Mouse (Mus musculus): ENCODE data around the gene Mrpl54.

Gene Mrpl54

DNA sequence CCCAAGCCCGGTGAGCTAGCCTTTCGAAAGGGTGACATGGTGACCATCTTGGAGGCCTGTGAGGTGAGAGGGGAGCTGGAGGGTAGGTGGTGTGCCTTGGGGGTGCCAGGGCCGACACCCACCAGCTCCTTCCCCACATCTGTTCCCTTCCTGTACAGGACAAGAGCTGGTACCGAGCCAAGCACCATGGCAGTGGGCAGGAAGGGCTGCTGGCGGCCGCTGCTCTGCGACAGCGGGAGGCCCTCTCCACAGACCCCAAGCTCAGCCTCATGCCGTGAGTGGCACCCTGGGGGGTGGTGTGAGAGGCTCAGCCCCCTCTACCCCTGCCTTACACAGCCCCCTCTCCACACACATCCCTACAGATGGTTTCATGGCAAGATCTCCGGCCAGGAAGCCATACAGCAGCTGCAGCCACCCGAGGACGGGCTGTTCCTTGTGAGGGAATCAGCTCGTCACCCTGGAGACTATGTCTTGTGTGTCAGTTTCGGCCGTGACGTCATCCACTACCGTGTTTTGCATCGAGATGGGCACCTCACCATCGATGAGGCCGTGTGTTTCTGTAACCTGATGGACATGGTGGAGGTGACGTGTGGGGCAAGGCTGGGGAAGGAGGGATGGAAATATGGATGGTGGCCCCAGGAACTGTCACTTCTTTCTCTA is 7.4 kb downstream of the Mrpl54 start:
- DNase-seq: no peak

DNA sequence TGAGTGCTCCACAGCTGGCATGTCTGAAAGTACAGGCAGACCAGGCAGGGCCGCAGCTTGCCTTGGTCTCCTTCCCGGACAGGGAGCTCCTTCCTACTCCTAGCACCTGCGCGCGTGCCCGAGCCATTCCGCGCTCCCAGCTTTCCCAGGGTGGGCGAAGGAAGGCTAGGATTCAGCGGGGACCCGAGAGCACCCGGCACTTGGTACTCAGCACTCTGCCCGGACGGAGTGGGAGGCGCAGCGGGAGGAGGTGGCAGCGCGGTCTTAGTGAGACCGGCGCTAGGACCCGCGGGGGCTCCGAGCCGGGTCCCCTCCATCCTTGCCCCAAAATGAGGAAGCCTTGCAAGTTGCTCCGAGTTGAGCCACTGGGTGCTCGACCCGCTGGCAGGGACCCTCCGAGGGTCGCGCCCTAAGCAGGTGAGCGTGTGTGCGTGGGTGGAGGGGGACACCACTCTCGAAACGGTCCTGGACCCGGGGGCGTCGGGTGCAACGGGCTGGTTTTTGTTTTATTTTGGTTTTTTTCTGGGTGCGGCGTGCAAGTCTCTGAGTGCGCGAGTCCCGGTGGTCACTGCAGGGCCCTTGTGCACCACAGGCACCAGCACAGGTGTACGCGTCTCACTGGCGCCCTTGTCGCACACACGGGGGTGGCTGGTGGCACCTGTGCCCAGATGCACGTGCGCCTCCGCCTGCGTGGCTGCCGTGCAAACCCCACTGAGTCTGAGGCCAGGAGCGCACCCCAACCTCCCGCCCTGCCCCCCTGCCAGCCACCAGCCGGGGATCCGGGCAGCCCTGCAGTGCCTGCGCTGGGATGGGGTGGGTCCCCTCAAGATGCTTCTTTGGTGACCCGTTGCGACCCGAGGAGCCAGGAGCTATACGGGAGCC is 9.3 kb downstream of the Mrpl54 start:
- DNase-seq: peak; percentile 47 to 76

DNA sequence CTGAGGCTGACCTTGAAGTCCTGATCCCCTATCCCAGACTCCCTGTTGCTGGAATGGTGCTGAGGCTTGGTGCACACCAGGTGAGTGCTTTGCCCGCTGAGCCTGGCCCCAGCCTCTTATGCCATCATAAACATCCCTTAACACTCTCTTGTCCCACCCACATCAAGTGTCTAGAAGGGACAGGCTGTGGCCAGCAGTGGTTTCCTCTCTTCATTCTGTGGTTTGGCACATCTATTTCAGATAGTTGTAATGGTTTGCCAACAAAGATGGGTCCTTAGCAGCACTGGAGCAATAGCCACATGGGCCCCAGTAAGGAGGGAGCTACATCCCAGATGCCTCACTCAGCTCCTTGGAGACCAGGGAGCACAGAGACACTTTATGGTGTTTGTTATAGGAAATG is 11.8 kb downstream of the Mrpl54 start:
- DNase-seq: no peak

DNA sequence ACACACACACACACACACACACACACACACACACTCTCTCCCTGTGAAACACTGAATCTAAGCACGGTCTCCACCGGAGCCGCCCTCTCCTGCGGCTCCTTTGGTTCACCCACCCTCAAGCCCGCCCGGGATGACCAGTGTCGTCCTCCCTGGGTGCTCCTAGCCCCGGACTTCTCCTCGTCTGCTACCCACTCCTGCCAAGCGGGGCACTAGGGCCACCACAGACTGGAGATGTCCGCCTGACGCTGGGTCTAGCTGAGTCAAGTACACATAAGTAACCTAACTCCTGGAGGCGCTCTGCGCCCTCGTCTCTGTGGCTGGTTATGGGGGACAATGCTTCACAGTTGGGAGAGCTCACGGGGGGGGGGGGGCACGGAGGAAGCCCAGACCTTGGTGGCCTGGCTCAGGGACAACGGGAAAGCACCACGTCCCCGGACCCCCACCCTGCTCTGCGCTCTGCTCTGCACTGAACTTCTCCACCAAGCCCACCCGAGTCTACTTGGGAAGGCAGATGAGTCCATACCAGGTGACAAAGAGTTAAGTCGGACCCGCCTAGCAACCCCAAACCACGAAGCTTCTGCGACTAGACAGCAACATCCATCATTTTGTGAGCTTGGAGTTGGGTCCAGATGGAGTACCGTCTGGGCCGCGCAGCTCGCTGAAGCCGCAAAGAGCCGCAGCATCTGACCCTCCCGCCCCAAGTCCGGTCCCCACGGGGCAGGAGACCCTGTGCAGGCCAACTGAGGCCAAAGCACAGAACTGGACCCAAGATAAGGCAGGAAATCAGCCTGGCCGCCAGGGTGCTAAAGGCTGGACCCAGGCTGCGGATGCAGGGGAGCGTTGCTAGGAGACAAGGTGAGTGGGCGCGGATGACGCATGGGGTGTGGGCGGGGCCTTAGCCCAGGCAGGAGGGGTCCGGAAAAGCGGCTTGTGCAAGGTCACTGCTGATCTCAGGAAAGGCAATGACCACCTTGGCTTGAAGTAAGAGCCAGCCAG is 14.0 kb downstream of the Mrpl54 start, which contains the start of gene Matk:
Gene Matk, plus strand, starts transcription at position 512 of the 996 bp plus-strand sequence.
- DNase-seq: peak; percentile 65 to 77

DNA sequence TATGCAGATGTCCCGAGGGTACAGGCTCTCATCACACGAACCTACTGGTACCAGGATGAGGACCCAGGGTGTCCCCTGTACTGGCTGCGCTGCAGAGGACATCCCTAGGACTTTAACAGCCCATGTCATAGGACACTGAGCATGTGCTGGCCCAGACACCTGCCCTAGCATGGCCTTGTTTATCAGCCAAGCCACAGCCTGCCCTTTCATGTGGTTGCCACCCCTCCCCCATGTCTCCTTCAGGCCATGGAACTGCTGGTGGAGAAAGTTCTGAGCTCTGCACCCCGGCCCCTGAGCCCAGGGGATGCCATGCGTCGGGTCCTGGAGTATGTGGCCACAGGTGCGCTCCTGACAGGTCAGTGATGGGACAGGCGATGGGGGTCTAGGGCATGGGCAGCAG is 17.3 kb downstream of the Mrpl54 start:
- peak in 1 of 2 experiments; percentile 19 for DNase-seq

DNA sequence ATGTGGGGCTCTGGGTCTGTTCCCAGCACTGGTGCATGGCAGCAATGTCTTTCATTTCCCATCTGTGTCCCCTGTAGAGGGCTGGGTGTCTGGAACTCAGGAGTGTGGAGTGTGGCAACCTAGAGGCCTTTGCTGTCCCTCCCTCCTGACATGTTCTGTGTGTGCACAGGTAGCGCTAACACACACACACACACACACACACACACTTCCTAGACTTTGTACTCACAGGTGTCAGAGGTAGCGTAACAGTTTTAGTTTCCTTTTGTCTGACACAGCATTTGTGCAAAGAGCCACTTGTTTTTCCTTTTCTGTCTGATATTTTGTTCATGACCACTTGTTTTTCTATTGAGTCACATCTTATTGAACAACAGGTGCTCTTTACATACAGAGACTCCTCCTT is 18.9 kb downstream of the Mrpl54 start:
- DNase-seq: peak in 1 of 2 experiments; percentile 42

DNA sequence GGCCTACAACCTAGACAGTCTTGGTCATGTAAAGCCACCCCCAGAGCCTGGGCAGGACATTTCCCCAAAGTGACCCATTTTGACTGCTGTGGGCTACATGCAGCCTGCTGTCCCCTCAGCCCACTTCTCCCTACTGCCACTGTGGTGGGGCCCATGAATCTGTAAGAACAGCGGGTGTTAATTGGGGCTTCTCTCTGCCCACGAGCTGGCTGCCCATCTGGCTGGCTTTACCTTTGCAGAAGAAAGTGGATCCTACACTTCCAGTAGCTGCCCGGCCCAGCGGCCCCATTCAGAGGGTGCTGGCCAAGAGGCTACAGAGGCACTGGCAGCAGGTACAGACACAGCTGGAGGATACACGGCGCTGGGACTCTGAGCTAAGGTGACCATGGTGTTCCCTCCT is 21.6 kb downstream of the Mrpl54 start:
- peak in 1 of 2 experiments; percentile 7 for DNase-seq

DNA sequence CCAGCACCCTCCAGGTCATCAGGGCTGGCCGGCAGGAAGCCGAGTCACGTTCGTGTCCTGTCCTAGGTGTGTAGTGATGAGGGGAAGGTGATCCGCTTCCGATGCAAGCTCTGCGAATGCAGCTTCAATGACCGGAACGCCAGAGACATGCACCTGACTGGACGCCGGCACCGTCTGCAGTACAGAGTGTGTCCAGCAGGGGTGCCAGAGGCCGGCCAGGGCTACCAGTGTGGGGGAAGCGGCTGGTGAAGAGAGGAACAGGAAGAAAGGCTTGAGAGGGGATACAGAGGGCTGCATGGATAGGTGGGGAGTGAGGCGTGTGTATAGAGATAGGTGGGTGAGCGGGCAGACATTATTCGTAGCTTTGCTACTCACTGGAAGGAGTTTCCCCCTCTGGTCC is 22.1 kb downstream of the Mrpl54 start:
- peak; percentile 81 to 83 for DNase-seq

DNA sequence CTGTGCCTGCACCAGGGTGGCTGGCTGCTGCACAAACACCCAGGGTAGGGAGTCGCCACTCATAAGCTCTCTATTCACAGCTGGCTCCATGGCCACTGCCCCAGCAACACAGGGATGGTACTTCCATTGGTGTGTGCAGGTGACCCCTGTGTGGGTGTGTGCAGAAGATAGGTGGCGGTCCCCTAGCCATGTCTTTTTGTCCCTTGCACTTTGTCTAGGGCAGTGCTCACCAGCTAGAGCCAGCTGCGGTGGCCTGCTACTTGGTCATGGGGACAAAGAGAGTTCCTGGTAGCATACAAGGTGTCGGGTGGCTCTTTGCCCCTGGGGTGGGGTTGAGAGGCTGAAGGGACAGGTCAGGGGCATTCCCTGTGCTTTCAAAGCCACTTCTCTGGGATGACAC is 22.6 kb downstream of the Mrpl54 start:
- DNase-seq: no peak

DNA sequence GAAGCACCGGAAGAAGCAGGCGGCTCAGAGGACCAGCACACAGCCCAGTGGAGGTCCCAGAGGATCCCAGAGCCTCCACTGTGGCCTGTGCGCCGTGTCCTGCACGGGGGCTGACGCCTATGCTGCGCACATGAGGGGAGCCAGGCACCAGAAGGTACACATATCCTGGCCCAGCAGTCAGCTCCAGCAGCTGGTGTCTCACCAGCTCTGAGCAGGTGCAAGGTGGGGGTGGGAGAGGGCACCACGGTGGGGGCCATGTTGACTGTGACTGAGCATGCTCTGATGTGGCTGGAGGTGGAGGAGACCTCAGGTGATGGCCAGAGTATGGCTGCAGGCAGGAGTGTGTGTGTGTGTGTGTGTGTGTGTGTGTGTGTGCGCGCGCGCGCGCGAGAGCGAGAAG is 24.7 kb downstream of the Mrpl54 start:
- DNase-seq: peak in 1 of 2 experiments; percentile 56

DNA sequence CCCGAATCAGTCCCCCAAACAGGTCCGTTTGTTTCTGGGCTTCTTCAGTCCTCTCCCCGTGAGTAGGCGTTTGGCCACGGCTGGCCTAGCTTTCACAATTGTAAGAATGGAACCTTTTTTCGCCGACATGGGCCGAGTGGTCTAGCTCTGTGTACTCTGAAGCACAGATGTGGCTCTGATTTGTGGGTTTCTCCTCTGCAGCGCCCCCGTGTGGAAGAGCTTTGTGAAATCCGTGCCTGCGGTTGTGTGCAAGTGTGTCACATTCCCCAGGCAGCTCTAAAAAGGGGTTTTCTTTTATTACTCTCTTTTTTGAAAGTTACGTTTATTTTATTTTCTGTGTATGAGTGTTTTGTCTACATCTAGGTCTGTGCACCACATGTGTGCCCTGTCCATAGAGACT is 25.9 kb downstream of the Mrpl54 start:
- DNase-seq: peak; percentile 67 to 74

DNA sequence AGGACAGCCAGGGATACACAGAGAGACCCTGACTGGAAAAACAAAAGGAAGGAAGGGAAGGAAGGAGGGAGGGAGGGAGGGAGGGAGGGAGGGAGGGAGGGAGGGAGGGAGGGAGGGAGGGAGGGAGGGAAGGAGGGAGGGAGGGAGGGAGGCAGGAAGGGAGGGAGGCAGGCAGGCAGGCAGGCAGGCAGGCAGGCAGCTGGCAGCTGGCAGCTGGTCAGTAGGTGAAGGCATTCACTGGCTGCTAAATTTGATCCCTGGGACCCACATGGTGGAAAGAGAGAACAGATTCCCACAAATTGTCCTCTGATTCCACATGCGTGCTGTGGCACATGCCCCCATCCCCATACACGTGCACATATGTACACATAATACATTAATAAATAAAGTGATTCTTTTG is 28.1 kb downstream of the Mrpl54 start:
- no peak for DNase-seq

DNA sequence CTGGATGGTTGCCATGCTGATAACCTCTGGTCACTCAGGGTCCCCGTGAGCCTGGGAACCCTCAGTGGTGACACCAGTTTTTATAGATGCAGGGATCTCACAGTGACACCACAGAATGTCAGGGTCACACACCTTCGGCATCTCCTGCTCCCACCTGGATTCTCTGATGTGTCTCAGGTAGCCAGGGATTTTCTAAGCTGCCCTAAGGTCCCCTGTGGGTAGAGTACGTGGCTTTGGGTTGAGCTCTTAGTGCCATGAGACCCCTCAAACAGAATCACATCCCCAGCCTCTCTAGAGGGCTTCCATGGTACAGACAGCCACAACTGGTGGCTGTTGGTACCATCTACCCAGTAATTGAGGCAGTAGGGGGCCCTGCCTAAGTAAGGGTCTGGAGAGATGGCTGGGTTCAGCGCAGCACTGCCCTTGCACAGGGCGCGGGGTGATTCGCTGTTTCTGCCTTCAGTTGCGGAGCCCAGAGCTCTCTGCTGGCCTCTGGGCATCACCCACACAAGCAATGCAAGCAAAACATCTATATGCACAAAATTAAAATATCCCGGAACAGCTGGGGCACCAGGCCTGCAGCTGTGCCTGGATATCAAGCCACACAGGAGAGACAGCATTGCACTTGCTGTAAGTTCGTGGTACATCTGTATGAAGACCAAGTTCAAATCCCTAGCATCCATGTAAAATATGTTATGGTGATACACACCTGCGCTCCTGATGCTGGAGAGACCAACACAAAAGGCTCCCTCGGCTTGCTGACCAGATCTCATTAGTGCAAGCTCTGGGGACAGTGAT is 30.1 kb downstream of the Mrpl54 start:
- DNase-seq: no peak

DNA sequence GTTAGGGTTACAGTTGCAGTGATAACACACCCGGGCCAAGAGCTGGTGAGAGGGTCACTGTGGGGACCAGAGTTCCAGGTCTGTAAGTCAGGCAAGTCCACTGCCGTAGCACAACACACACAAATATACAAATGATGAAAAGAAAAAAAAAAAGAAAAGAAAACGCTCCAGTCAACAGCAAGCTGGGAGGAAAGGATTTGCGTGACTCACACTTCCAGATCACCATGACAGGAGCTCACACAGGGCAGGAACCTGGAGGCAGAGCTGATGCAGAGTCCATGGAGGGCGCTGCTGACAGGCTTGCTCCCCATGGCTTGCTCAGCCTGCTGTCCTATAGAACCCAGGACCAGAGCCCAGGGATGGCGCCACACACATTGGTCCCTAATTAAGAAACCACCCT is 32.5 kb downstream of the Mrpl54 start:
- no peak for DNase-seq

DNA sequence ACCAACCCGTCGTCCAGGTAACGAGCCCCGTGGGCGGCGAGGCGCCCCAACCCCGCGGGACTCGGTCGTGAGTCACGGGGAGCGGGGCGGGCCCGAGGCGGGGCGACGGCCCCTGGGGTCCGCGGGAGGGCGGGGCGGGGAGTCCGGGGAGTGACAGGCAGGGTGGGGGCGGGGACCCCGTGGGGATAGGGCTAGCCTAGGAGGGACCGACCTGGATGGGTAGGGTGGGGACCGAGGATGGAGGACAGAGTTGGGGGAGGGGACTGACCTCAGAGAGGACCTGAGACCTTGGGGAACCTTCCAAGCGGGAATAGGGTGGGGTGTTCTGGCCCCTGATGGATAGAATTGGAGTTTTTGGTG is 33.5 kb downstream of the Mrpl54 start:
- no peak for DNase-seq

DNA sequence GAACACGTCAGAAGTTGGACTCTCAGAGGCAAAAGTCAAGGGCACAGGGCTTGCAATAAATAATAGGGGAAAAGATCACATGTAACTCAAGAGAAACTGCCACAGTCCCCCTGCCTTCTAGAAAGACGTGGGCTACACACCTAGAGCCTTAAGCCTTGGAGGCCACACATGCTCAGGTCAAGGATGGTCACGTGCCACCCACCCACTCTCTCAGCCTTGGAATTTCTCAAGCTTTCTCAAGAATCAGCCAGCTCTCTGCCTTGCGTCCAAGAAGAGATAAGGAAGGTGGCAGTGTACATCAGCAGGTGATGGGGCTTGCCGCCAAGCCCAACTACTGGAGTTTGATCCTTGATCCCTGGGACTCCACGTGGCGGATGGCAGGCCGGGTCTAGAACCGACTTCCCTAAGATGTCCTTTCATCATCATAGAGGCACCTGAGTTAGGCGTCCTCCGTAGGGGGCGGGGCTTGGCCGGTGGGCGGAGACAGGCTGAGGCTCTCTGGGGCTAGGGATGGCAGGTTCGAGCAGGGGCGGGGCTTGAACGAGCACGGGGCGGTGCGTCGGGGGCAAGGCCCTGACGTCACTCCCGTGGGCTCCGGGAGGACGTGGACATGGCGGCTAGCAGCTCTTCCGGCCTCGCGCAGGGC is 34.0 kb downstream of the Mrpl54 start, which contains the start of gene Zfr2:
Gene Zfr2, plus strand, starts transcription at position 576 of the 646 bp plus-strand sequence.
- DNase-seq: peak; percentile 90 to 92

DNA sequence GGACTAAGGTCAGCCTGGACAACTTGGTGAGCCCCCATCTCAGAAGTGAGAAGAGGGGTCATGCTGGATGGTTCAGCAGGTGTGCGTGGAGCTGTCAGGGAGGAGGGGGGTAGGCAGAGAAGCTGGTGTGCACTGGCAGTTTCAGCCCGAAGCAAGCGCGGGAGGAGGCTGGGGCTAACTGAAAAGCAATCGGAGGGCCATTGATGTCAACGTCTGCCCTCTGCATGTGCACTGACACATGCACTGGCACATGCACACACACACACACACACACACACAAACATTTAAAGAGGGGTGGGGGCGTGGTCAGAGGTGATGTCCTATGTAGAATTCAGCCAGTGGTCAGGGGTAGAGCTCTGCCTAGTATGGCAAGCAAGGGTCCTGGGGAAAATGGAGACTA is 35.3 kb downstream of the Mrpl54 start:
- DNase-seq: no peak

DNA sequence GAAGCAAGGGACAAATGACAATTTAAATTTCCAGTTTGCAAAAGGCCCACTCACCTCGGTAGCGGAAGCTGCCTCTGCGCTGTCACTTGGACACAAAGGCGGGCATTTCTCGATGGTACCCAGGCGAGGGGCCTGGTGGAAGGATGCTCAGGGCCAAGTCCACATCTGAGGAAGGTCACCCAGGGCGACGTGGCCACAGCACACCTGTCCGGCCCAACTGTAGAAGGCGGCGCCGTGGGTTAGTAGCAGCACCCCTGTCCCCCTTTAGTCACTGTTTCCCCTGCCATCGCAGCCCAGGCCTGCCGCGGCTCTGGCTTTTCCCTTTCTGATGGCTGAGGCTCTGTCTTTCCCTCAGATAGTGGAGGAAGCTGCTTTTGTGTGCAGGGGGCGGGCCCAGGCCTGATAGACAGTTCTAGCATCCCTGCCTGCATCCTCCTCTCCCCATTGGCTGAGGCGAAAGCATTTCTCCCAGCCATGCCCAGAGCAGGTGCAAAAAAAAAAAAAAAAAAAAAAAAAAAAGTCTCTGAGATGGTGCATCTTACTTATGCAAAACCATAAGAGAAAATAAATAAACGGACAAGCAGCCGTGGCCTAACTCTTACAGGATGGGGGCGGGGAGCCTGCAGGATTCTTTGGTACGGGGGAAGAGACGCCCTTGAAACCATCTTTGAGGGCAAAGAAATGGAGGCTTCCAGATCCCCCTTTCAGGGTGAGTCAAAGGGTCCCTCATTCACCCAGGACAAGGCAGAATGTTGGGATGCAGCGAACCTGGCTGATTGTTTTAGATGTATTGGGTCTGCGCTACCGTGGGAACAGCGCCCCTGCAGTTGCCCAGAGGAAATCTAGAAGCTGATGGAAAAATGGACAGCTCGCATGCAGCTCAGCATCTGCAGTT is 36.0 kb downstream of the Mrpl54 start, which contains the start of gene Atcay:
Gene Atcay, minus strand, starts transcription at position 396 of the 895 bp plus-strand sequence.
- DNase-seq: peak in 1 of 2 experiments; percentile 55

DNA sequence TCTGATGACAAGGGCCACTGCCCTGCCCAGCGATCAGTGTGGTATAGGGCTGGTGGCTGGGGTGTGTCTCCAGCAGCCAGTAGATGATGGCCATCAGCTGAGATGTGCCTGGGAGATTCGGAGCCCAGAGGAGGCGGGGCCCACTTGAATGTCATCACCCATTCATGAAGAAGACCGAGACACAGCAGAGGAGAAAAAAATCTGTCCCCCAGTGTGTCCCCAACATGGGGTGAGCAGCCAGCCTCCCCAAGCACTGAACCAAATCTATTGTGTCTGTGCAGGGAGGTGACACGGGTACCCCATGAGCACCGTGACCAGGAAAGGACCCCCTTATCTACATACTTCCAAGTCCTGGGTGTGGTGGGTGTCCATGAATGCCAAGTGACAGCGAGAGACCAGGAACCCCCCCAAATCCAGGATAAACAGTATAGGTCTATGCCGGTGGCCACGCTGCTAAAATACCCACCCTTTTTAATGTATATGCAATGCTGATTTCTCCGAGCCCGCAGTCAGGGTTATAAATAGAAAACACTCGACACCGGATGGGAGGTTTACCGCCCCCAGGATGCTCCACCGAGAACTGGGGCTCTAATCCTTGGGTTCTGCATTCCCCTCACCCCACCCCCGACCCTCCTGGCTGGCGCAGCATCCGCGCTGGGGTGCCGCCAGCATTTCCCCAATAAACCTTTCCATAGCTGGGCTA is 36.8 kb downstream of the Mrpl54 start:
- peak in 1 of 2 experiments; percentile 42 for DNase-seq
